Mouse (Mus musculus) heart, embryonic 13.5 days (tissue): Measurements from ENCODE around the gene Brpf1. TPM values are rescaled to one million over a fixed set of nuclear protein-coding genes. Genes with fewer than 3 reads are reported as not detected.
"Not testable (repeated sequence)": the region's sequence is repeated elsewhere in the genome, so short reads cannot be mapped to it uniquely, and the experiment has no call there.

ENCODE experiments used
- ATAC-seq: fragments of 200-750 bp; cut with Nextera tagmentation; 2 replicates; pipeline ENCODE4 v1.8.0; 2017; ENCODE audit warnings: moderate TSS enrichment; ENCODE audit not compliant: insufficient number of reproducible peaks, low FRiP score, low TSS enrichment; ENCODE audit errors: extremely low read depth
- H3K27ac ChIP-seq: fragments of 300-500 bp; sonication (generic); replicated peaks from 2 replicates; pipeline ENCODE4 v1.5.1; 2015; ENCODE audit warnings: moderate library complexity, mild to moderate bottlenecking, inconsistent platforms
- H3K27me3 ChIP-seq: fragments of 300-500 bp; sonication (generic); replicated peaks from 2 replicates; pipeline ENCODE4 v1.6.1; 2015; ENCODE audit warnings: mild to moderate bottlenecking, inconsistent platforms
- H3K36me3 ChIP-seq: fragments of 300-500 bp; sonication (generic); 2 replicates; pipeline ENCODE4 v1.6.1; 2015; ENCODE audit warnings: mild to moderate bottlenecking, inconsistent platforms
- H3K4me1 ChIP-seq: fragments of 300-500 bp; sonication (generic); 2 replicates; pipeline ENCODE4 v1.6.1; 2015; ENCODE audit warnings: inconsistent platforms
- H3K4me2 ChIP-seq: fragments of 300-500 bp; sonication (generic); 2 replicates; pipeline ENCODE4 v1.6.1; 2015; ENCODE audit warnings: inconsistent platforms, mild to moderate bottlenecking, moderate library complexity
- H3K4me3 ChIP-seq: fragments of 300-500 bp; sonication (generic); 2 replicates; pipeline ENCODE4 v1.5.1; 2015; ENCODE audit warnings: moderate library complexity, mild to moderate bottlenecking, inconsistent platforms
- H3K9ac ChIP-seq: fragments of 300-500 bp; sonication (generic); 2 replicates; pipeline ENCODE4 v1.6.1; 2015; ENCODE audit warnings: inconsistent platforms, mild to moderate bottlenecking, moderate library complexity
- H3K9me3 ChIP-seq: fragments of 300-500 bp; sonication (generic); 2 replicates; pipeline ENCODE4 v1.6.1; 2016; ENCODE audit warnings: inconsistent platforms
- WGBS: fragments of 180-500 bp; shearing (Covaris S2); methylation state at CpG from one replicate; pipeline ENCODE4 v1.1.7; 2015; ENCODE audit warnings: mixed read lengths; 5-methylcytosine and 5-hydroxymethylcytosine counted together
- polyA plus RNA-seq: library from polyadenylated mRNA; unstranded; fragments of >200 nt; fragmentation: Nextera tagmentation; extraction: Ambion mirVana; gene quantifications from 2 replicates; pipeline ENCODE4 v1.2.1, GENCODE M21; 2015

Gene Brpf1
- polyA plus RNA-seq, 1 experiment from 2014 or later, result 11.6 TPM

- WGBS, result under 1% methylated on average over 34 of the region's 34 CpGs
- H3K27ac ChIP-seq, result peak overlapping the region; percentile 99
- peak overlapping the region; percentile 100 for H3K4me2 ChIP-seq
- H3K9me3 ChIP-seq, result no peaks in the 10 kb centered on the region
- no peak for ATAC-seq
- peaks cover 25% of the 10 kb centered on the region for H3K36me3 ChIP-seq
- peaks cover 35% of the 10 kb centered on the region for H3K4me1 ChIP-seq
- peak overlapping the region; percentile 98 for H3K4me3 ChIP-seq
- peak overlapping the region; percentile 99 for H3K9ac ChIP-seq
- H3K27me3 ChIP-seq, result no peaks in the 10 kb centered on the region; the same call in 1 of the 2 replicates
Observed at GRCm38 (mm10) chr6:113307481-113308121, 664 bp downstream of the Brpf1 start.

DNA sequence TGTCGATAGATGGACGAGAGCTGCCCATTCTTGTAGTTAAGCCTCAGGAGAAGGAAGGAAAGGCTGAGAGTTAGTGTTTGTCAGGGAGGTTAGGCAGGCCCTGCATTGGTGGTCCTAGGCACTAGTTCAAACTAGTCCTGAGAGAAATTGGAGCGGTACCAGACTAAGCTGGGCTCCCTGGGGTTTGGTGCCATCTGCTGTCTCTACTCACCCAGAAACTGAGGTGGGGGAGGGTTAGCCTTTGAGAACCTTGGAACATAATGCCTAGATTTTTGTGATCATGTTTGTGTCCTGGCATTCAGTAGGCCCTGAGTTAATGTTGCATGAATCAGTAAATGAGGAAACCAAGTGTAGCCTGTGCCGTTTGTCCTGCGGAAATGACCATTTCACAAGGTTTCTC, 1.2 kb downstream of the Brpf1 start:
- 26% methylated on average over 5 of the region's 5 CpGs for WGBS
- Histone ChIP-seq H3K27ac (peak overlapping the region; percentile 99), H3K36me3 (peaks cover 30% of the 10 kb centered on the region), H3K4me3 (peak overlapping the region; percentile 98), H3K9ac (peak overlapping the region; percentile 99), H3K4me1 (peaks cover 36% of the 10 kb centered on the region), H3K4me2 (peak overlapping the region; percentile 100), H3K27me3 (no peaks in the 10 kb centered on the region; the same call in 1 of the 2 replicates), H3K9me3 (no peaks in the 10 kb centered on the region)
- no peak for ATAC-seq

DNA sequence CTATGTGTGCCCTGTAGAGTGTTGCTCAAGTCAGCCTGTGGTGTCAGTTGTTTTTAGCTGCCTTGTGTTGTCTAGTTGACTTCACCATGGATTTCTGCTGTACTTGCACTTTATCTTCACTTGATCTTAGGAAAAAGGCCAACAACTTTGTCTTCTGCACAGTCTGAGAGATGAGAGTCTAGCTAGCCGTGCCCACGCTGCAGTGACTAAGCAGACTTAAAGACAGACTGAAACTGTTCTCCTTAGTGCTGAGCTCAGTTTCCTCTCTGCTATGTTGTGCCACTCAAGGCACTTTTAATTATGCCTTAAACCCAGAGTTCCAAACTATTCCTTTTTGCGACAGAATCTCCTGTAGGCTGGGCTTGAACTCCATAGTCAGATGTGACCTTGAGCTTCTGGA, 9.0 kb downstream of the Brpf1 start:
- peaks cover 17% of the 10 kb centered on the region for H3K4me1 ChIP-seq
- no peak for ATAC-seq
- no peak overlapping the region for H3K27ac ChIP-seq
- H3K36me3 ChIP-seq, result peaks cover 95% of the 10 kb centered on the region
- no peak overlapping the region for H3K9ac ChIP-seq
- H3K4me2 ChIP-seq, result no peak overlapping the region
- H3K9me3 ChIP-seq, result no peaks in the 10 kb centered on the region
- no peaks in the 10 kb centered on the region for H3K27me3 ChIP-seq
- no peak overlapping the region for H3K4me3 ChIP-seq
- 88% methylated on average over 3 of the region's 3 CpGs for WGBS

DNA sequence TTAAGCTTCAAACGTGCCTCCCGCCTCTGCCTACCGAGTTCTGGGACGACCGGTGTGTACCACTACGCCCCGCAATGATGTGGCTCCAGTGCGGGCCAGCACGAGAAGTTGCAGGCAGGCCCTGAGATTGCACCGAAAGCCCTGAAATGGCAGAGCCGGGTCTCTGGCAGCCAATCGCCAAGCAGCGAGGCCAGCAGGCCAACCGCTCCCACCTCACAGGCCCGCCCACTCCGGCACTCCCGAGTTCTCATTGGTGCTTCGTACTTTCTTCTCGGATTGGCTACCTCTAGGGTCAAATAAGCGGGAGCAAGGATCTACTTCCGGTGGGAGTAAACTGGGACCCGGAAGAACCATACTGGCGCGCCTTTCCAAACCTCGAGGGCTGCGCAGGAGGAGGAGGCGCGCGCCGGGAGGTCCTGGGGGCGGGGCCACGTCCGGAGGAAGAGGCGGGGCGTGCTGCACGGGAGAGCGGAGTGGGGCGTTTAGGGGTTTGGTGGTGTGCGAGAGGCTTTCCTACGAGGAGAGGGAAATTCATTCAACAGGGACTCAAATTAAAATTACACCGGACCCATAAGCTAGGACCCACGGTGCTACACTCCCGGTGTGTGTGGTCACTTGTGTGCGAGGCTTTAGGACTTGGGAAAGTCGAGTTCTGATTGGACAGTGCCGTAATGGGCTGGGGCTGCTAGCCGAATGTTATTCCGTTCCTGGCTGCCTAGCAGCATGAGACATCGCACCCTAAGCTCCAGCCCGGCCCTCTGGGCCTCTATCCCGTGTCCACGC, 19.8 kb downstream of the Brpf1 start, which contains the start of gene Ogg1:
Gene Ogg1, plus strand, starts transcription at position 440 of the 783 bp plus-strand sequence.
- Histone ChIP-seq H3K36me3 (peaks cover 64% of the 10 kb centered on the region), H3K4me1 (peaks cover 30% of the 10 kb centered on the region), H3K27ac (peak within 1 kb of the TSS; percentile 90), H3K9ac (peak within 1 kb of the TSS; percentile 86), H3K27me3 (no peaks in the 10 kb centered on the region), H3K9me3 (no peaks in the 10 kb centered on the region), H3K4me2 (peak within 1 kb of the TSS; percentile 88), H3K4me3 (peak within 1 kb of the TSS; percentile 65)
- under 1% methylated on average over 52 of the region's 52 CpGs for WGBS
- ATAC-seq, result peak; percentile 95

DNA sequence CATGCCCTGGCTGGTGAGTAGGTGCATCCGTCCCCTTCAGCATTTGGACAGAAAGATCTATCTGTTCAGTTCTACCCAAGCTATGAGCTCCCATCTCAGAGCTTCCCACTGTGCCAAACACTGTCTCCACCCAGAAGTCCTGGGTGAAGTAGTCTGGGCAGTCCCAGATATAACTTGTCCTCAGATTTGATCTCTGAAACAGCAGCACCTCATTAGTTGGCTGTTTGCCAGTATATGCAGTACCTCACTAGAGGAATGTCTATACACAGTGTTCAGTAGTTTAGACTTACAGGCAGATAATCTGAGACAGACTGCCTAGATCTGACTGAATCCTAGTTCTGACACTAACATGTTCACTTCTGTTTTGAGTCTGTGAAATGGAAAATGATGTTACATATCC, 22.5 kb downstream of the Brpf1 start:
- no peak overlapping the region for H3K4me3 ChIP-seq
- no peaks in the 10 kb centered on the region for H3K9me3 ChIP-seq
- peaks cover 44% of the 10 kb centered on the region for H3K4me1 ChIP-seq
- ATAC-seq, result no peak
- peaks cover 56% of the 10 kb centered on the region for H3K36me3 ChIP-seq
- H3K9ac ChIP-seq, result no peak overlapping the region; the same call in 1 of the 2 replicates
- H3K27ac ChIP-seq, result no peak overlapping the region
- 72% methylated on average over 1 of the region's 1 CpGs for WGBS
- H3K4me2 ChIP-seq, result no peak overlapping the region
- H3K27me3 ChIP-seq, result no peaks in the 10 kb centered on the region

DNA sequence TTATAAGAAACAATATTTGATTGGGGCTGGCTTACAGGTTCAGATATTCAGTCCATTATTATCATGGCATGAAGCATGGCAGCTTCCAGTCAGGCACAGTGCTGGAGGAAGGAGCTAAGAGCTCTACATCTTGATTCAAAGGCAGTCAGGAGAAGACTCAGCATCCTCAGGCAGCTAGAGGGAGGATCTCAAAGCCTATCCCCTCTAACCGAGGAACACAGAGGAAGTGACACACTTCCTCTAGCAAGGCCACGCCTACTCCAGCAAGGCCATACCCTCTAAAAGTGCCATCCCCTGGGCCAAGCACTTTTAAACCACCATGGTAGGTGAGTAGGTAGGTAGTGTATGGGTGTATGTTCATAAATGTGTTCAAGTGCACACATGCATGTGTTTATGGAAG, 23.6 kb downstream of the Brpf1 start:
- H3K36me3 ChIP-seq, result peaks cover 56% of the 10 kb centered on the region
- no peak for ATAC-seq
- no peak overlapping the region for H3K4me2 ChIP-seq
- 53% methylated on average over 2 of the region's 2 CpGs for WGBS
- H3K4me1 ChIP-seq, result peaks cover 41% of the 10 kb centered on the region
- H3K27me3 ChIP-seq, result no peaks in the 10 kb centered on the region
- no peak overlapping the region for H3K27ac ChIP-seq
- H3K9me3 ChIP-seq, result no peaks in the 10 kb centered on the region
- no peak overlapping the region for H3K4me3 ChIP-seq
- H3K9ac ChIP-seq, result no peak overlapping the region

DNA sequence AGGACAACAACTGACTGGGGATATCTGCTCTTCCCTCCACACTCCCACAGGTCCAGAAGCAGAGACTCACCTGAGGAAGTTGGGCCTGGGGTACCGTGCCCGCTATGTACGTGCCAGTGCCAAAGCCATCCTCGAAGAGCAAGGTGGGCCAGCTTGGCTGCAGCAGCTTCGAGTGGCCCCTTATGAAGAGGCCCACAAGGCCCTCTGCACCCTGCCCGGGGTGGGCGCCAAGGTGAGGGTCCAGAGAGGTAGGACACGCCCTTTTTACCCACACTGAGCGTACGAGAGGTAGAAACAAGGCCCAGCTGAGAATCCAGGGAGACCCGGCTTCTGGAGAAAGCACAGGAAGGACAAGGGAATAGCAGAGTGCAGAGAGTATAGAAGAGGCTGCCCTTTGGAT, 24.8 kb downstream of the Brpf1 start:
- Histone ChIP-seq H3K27me3 (no peaks in the 10 kb centered on the region), H3K27ac (no peak overlapping the region), H3K4me1 (peaks cover 35% of the 10 kb centered on the region), H3K4me3 (no peak overlapping the region), H3K36me3 (peaks cover 65% of the 10 kb centered on the region), H3K9ac (no peak overlapping the region), H3K4me2 (no peak overlapping the region), H3K9me3 (no peaks in the 10 kb centered on the region)
- ATAC-seq, result no peak
- WGBS, result 85% methylated on average over 11 of the region's 11 CpGs

GRCm38 (mm10) chr6:113332734-113333133, 25.8 kb downstream of the Brpf1 start:
- H3K9me3 ChIP-seq, ATAC-seq, H3K27me3 ChIP-seq, H3K4me2 ChIP-seq, H3K4me3 ChIP-seq, H3K9ac ChIP-seq: not testable (repeated sequence)
- Histone ChIP-seq H3K36me3 (peaks cover 74% of the 10 kb centered on the region), H3K4me1 (peaks cover 40% of the 10 kb centered on the region), H3K27ac (peak overlapping the region; percentile 84)
- 69% methylated on average over 6 of the region's 6 CpGs for WGBS

- 37% methylated on average over 14 of the region's 14 CpGs for WGBS
- Histone ChIP-seq H3K4me1 (peaks cover 35% of the 10 kb centered on the region), H3K27ac (peak overlapping the region; percentile 84), H3K36me3 (peaks cover 80% of the 10 kb centered on the region), H3K4me3 (no peak overlapping the region), H3K9me3 (no peaks in the 10 kb centered on the region), H3K27me3 (no peaks in the 10 kb centered on the region), H3K4me2 (no peak overlapping the region), H3K9ac (0 out of 2 replicates have a peak overlapping the region, but pooled peaks have one; percentile 33)
- ATAC-seq, result 0 out of 2 replicates have a peak, but pooled peaks have one; percentile 17
Observed at GRCm38 (mm10) chr6:113333137-113333950, 26.4 kb downstream of the Brpf1 start.

DNA sequence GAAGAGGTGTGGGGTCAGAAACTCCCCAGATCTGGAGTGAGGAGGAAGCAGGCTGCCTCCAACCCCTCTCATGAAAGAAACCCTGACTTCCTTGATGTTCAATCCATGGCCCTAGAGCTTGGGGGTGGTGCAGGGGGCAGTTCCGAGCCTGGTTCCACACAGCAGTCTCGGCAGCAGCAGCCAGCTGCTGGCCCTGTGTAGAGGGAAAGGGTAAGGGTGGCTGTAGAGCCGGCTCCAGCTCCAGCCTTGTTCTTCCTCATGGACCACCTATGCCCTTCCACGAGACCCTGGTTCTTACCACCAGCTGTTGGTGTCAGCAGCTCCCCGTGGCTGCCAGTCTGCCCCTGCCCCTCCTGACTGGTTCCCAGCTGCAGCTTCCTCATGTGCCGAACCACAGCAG, 27.3 kb downstream of the Brpf1 start:
- Histone ChIP-seq H3K4me3 (no peak overlapping the region), H3K9ac (no peak overlapping the region), H3K36me3 (peaks cover 81% of the 10 kb centered on the region), H3K27me3 (no peaks in the 10 kb centered on the region), H3K4me1 (peaks cover 32% of the 10 kb centered on the region), H3K27ac (peak overlapping the region; percentile 22; the same call in 1 of the 2 replicates), H3K9me3 (no peaks in the 10 kb centered on the region), H3K4me2 (no peak overlapping the region)
- ATAC-seq, result no peak
- WGBS, result 71% methylated on average over 6 of the region's 6 CpGs
